Mouse (Mus musculus) liver, embryonic 14.5 days (tissue): ENCODE results near the gene Ctcf. TPM values are rescaled to one million over a fixed set of nuclear protein-coding genes. Genes with fewer than 3 reads are reported as not detected.

ENCODE experiments used
- ATAC-seq: fragments of 200-750 bp; cut with Nextera tagmentation; 2 replicates; pipeline ENCODE4 v1.8.0; 2017; ENCODE audit warnings: moderate number of reproducible peaks, mild to moderate bottlenecking, moderate library complexity; ENCODE audit not compliant: insufficient read depth
- DNase-seq, 3 experiments: peaks; one replicate each; pipeline ENCODE4 v3.0.0-alpha.2; 2012 to 2013; ENCODE audit warnings: low read depth in 3 of 3, low spot score in 3 of 3
- H3K27ac ChIP-seq: fragments of 300-500 bp; sonication (generic); 2 replicates; pipeline ENCODE4 v1.5.1; 2014; ENCODE audit warnings: moderate library complexity, mild to moderate bottlenecking, control low read depth, inconsistent platforms
- H3K27me3 ChIP-seq: fragments of 300-500 bp; sonication (generic); 2 replicates; pipeline ENCODE4 v1.6.1; 2014; ENCODE audit warnings: mild to moderate bottlenecking, low read length, moderate library complexity; ENCODE audit not compliant: control insufficient read depth, insufficient read depth
- H3K36me3 ChIP-seq: fragments of 300-500 bp; sonication (generic); replicated peaks from 2 replicates; pipeline ENCODE4 v1.6.1; 2014; ENCODE audit warnings: low read depth; ENCODE audit not compliant: control insufficient read depth, insufficient read depth
- H3K4me1 ChIP-seq, 2 experiments: fragments of 200-500 bp in 1 of 2; fragments of 300-500 bp in 1 of 2; sonication (generic) in 1 of 2; replicated peaks; 2 replicates each; pipeline ENCODE4 v1.6.1; 2012 to 2014; ENCODE audit warnings: antibody characterized with exemption in 1 of 2, inconsistent platforms in 1 of 2, low read length in 1 of 2; ENCODE audit not compliant: control insufficient read depth in 2 of 2, insufficient read depth in 2 of 2
- H3K4me2 ChIP-seq: fragments of 300-500 bp; sonication (generic); 2 replicates; pipeline ENCODE4 v1.6.1; 2014; ENCODE audit warnings: low read depth, mild to moderate bottlenecking, control low read depth, moderate library complexity
- H3K4me3 ChIP-seq, 2 experiments: fragments of 200-500 bp in 1 of 2; fragments of 300-500 bp in 1 of 2; sonication (generic) in 1 of 2; 2 replicates each; pipeline ENCODE4 v1.5.1; 2012 to 2014; ENCODE audit warnings: low read depth in 2 of 2, low read length in 2 of 2, mild to moderate bottlenecking in 2 of 2, control low read depth in 1 of 2, inconsistent platforms in 1 of 2, moderate library complexity in 1 of 2; ENCODE audit not compliant: insufficient read depth in 1 of 2
- H3K9ac ChIP-seq: fragments of 300-500 bp; sonication (generic); replicated peaks from 2 replicates; pipeline ENCODE4 v1.6.1; 2014; ENCODE audit warnings: mild to moderate bottlenecking, control low read depth, moderate library complexity
- H3K9me3 ChIP-seq: fragments of 300-500 bp; sonication (generic); 2 replicates; pipeline ENCODE4 v1.6.1; 2016; ENCODE audit warnings: low read length, mixed read lengths; ENCODE audit not compliant: control insufficient read depth
- CTCF ChIP-seq: IDR thresholded peaks from 2 replicates; pipeline ENCODE4 v1.5.1; 2016; ENCODE audit warnings: antibody characterized with exemption, low read depth, control low read depth
- EP300 ChIP-seq: IDR thresholded peaks from 2 replicates; pipeline ENCODE4 v1.6.1; 2016; ENCODE audit warnings: antibody characterized with exemption, low read depth
- WGBS: fragments of 180-500 bp; shearing (Covaris S2); extraction: QIAGEN DNeasy Blood & Tissue Kit; methylation state at CpG from one replicate; pipeline ENCODE4 v1.1.7; 2014; ENCODE audit not compliant: insufficient replicate concordance; 5-methylcytosine and 5-hydroxymethylcytosine counted together
- polyA plus RNA-seq, 2 experiments: library from polyadenylated mRNA; depleted of rRNA in 1 of 2; stranded (reverse) in 1 of 2; unstranded in 1 of 2; fragments of >200 nt; fragmentation: Nextera tagmentation in 1 of 2; extraction: Ambion mirVana in 1 of 2; gene quantifications; 2 replicates each; pipeline versions ENCODE4 v1.2.1 to v1.2.3; 2012 to 2014

The Ctcf gene
- polyA plus RNA-seq, 2 experiments, result 21.1 to 40.9 TPM

DNA sequence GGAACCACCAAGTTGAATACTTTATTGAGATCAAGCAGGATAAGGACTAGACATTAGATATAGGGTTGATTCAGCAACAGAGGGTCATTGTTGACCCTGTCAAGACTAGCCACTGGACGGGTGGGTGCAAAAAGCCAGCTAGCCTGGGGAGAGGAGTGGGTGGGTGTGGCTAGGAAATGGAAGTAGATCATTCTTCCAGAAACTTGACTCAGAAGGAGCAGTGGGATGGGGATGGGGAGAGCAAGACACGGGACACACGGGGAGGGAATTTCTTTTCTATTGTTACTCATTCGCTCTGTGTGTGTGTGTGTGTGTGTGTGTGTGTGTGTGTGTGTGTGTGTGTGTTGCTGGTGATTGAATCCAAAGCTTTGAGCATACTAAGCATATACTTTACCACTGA, 26.6 kb upstream of the Ctcf start:
- WGBS, result 5% methylated on average over 4 of the region's 4 CpGs
- Histone ChIP-seq H3K9me3 (no peaks in the 10 kb centered on the region), H3K27ac (peak overlapping the region; percentile 48), H3K4me2 (peak overlapping the region; percentile 51), H3K36me3 (no peaks in the 10 kb centered on the region), H3K27me3 (no peaks in the 10 kb centered on the region), H3K4me3 (no peak overlapping the region), H3K9ac (0 out of 2 replicates have a peak overlapping the region, but pooled peaks have one; percentile 18), H3K4me1 (peaks cover 39 to 51% of the 10 kb centered on the region in 2 experiments)
- DNase-seq (no peak), ATAC-seq (no peak)
- TF ChIP-seq EP300, result no peak
- no peak for TF ChIP-seq CTCF

- TF ChIP-seq EP300, result no peak
- TF ChIP-seq CTCF, result no peak
- Histone ChIP-seq H3K4me1 (peaks cover 29 to 44% of the 10 kb centered on the region in 2 experiments), H3K27ac (no peak overlapping the region), H3K9me3 (no peaks in the 10 kb centered on the region), H3K27me3 (no peaks in the 10 kb centered on the region), H3K4me2 (no peak overlapping the region), H3K4me3 (no peak overlapping the region), H3K36me3 (no peaks in the 10 kb centered on the region), H3K9ac (no peak overlapping the region)
- WGBS, result 77% methylated on average over 9 of the region's 9 CpGs
- ATAC-seq (no peak), DNase-seq (no peak)
These were observed 24.5 kb upstream of the Ctcf start for GRCm38 (mm10) chr8:105611836-105612235.

GRCm38 (mm10) chr8:105613037-105613436, 23.3 kb upstream of the Ctcf start:
- Histone ChIP-seq H3K4me3 (peak overlapping the region in 1 of 2 experiments; percentile 6; a peak in 2 of 4 replicates), H3K36me3 (no peaks in the 10 kb centered on the region; the same call in 1 of the 2 replicates), H3K9ac (no peak overlapping the region), H3K4me1 (peaks cover 22 to 34% of the 10 kb centered on the region in 2 experiments), H3K27ac (no peak overlapping the region), H3K9me3 (no peaks in the 10 kb centered on the region), H3K27me3 (no peaks in the 10 kb centered on the region), H3K4me2 (peak overlapping the region; percentile 64)
- DNase-seq (no peak), ATAC-seq (no peak)
- WGBS, result 8% methylated on average over 20 of the region's 20 CpGs
- TF ChIP-seq EP300 (no peak), CTCF (no peak)

- Histone ChIP-seq H3K4me1 (peaks cover 16 to 27% of the 10 kb centered on the region in 2 experiments), H3K9me3 (no peaks in the 10 kb centered on the region)
These were observed 22.4 kb upstream of the Ctcf start for GRCm38 (mm10) chr8:105613830-105614511.

DNA sequence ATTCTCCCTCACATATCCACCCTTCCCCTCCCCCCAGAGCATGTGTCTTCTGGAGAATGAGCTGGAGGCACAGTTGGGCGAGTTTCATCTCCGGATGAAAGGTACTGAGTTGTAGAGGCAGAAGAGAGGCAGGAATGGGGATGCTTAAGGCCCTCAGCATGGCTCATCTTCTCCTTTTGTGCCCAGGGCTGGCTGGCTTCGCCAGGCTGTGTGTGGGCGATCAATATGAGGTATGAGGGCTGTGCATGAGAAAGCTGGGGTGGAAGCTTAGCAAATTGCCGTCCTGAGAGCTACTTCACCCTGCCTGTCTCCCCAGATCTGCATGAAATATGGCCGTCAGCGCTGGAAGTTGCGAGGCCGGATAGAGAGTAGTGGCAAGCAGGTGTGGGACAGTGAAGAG, 20.4 kb upstream of the Ctcf start:
- H3K9me3 ChIP-seq, result no peaks in the 10 kb centered on the region
- no peak overlapping the region for H3K27ac ChIP-seq
- TF ChIP-seq EP300 (no peak), CTCF (no peak)
- H3K4me3 ChIP-seq, result no peak overlapping the region
- no peak overlapping the region for H3K4me2 ChIP-seq
- ATAC-seq (no peak), DNase-seq (no peak)
- peaks cover 3 to 8% of the 10 kb centered on the region in 2 experiments; a peak in 3 of 4 replicates for H3K4me1 ChIP-seq
- no peaks in the 10 kb centered on the region for H3K27me3 ChIP-seq
- peaks cover 6% of the 10 kb centered on the region for H3K36me3 ChIP-seq
- no peak overlapping the region for H3K9ac ChIP-seq
- 77% methylated on average over 9 of the region's 9 CpGs for WGBS

More at GRCm38 (mm10) chr8:105613830-105614511, 22.4 kb upstream of the Ctcf start:
- no peaks in the 10 kb centered on the region for H3K27me3 ChIP-seq
- peak; percentile 19; the same call in 1 of the 2 replicates for ATAC-seq
- peak overlapping the region; percentile 64 for H3K4me2 ChIP-seq
- H3K27ac ChIP-seq, result no peak overlapping the region
- DNase-seq, result no peak
- H3K9ac ChIP-seq, result no peak overlapping the region
- H3K36me3 ChIP-seq, result no peaks in the 10 kb centered on the region; the same call in 1 of the 2 replicates
- TF ChIP-seq CTCF, result no peak
- peak overlapping the region; percentile 39 to 51 for H3K4me3 ChIP-seq
- WGBS, result 22% methylated on average over 50 of the region's 50 CpGs
